Mouse (Mus musculus) adrenal gland, adult 8-10 months (tissue): ENCODE measurements around the gene Cask. TPM values are rescaled to one million over a fixed set of nuclear protein-coding genes. Genes with fewer than 3 reads are reported as not detected.

ENCODE experiments used
- DNase-seq: peaks from one replicate; pipeline ENCODE4 v3.0.0; 2022
- total RNA-seq, 4 experiments: library from RNA; stranded (reverse); gene quantifications; 2 replicates each; pipeline ENCODE4 v1.2.4; 2022

Gene Cask
- total RNA-seq, 4 experiments from 2014 or later = 28.9 to 38.3 (median 33.7) TPM

DNA sequence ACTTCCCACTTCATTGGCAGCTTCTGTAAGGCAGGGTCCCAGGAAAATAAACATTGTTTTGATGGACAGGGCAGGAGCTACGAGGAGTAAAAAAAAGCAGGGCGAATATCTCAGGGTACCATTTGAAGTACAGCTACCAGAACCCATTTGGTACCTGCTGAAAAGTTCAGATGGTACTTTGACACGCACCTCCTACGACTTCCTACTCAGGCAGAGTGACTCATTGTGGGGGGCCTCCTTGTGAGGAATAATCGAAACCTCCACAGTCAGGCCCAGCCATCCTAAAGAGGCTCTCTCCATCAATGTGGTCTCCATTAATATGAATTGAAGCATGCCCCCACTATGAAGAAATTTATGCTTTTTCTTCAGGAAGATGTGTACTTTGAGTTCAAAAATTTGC, 228.5 kb downstream of the Cask start:
- DNase-seq = no peak

DNA sequence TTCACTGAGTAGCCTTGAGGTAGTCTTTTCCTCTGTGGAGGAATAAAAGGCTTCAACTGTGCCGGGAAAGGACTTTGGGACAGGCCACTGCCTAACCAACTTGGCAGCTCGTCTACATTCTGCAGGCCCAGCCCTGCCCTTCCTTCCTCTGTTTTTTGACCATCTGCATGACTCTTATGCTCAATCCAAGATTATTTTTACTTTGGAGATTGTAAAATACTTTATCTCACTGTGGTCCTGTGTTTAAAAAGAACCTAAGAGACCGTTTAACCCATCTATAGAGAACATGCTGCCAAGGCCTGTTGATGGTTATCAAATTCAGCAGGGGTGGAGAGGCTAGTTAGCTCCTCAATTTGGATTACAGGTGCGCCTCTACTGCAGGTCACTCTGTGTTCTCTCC, 229.7 kb downstream of the Cask start:
- DNase-seq = no peak

DNA sequence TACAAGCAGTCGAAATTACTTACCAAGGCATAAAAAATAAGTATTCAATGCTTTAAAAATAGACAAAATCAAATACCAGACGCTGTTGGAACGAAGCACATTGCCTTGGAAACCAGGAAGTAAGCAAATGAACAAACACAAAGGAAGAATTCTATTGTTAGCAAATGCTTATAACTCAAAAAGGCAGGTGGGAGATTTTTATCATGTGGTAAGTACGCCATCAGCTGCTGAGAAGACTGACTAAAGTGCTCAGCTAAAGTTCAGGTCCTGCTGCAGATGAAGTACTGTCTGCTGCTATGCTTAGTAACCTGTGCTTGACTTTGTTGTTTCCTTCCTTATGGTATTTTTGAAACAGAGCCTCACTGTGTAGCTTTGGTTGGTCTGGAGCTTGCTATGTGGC, 232.7 kb downstream of the Cask start:
- DNase-seq = no peak

DNA sequence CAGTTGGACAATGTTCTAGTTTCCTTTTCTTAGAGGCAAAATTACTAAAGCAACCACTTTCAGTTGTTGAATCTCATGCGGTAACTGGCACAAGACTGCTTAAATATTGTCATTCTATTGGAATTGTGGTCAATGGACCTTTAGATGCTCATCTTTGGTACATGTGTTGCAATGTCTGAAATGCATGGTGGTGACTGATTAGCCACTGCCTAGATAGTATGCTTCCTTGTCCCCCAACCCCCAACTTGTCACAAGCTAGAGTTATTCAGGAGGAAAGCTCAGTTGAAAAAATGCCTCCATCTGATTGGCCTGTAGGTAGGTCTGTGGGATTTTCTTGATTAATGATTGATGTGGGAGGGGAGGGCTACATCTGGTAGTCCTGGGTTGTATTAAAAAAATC, 233.9 kb downstream of the Cask start:
- DNase-seq = no peak

DNA sequence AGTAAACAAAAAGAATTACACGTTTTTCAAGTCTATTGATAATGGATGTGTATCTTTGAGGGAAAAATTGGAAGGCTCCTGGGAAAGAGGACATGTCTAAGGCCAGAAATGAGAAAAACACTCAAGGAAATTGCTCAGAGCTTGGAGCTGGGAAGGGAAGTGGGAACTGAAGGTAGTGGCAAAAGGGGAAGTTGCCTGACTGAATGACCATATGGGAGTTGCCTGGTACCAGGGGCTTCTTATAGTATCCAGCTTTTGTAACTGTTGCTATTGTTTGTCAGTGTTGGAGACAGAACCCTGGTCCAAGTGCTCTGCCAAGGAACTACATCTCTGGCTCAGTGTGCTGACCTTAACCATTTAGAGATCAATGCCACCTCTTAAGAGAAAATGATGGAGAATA, 234.4 kb downstream of the Cask start:
- no peak for DNase-seq

DNA sequence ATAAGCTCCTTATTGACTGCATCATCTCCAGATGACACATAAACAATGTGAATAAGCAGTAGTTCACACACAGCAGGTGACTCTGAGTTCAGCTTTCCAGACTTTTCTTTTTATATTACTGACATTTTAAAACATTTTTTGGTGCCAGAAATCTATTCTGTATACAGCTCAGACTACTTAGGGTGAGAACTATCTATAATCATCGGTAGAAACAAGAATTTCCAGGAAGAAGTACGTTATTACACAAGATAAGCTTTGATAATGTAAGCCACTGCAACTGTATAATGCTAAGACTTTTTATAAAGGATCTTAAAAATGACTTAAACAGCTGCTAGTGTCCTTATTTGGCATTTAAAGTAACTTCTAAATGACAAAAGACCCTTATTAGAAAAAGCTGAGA, 239.1 kb downstream of the Cask start:
- no peak for DNase-seq

DNA sequence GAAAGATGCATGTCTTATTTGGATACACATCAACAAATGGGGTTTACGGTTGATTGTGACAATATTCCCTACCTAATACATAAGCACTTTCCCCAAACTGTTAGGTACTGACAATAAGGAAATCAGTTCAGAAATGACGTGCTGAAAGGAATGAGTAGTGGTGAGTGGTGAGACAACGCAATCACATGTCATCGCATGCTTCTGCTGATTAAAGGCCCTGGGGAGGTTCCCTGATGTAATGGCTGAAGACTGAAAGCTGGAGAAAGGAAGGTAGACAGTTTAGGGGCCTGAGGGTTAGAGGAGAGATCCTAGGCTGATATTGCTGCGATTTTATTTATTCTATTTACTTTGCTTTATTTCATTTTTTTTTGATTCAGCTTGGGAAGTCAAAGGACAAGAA, 240.1 kb downstream of the Cask start:
- DNase-seq = no peak

DNA sequence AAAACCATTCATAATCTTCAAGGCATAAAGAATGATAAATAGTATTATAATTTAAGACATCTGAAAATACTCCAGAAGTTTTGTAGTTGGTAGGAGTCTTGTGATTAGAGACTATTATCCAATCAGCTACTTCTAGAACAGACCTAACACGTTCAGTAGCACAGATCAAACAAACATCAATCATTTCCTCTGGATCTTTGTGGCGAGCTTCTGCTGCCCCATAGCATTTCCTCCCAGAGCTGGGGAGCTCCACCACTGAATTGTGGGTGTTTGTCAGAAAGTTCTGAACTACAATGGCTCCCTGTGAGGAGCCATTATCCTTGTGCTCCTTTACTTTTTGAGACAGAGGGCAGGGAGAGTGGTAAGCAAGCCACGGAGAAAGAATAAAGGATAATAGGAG, 243.4 kb downstream of the Cask start:
- no peak for DNase-seq

DNA sequence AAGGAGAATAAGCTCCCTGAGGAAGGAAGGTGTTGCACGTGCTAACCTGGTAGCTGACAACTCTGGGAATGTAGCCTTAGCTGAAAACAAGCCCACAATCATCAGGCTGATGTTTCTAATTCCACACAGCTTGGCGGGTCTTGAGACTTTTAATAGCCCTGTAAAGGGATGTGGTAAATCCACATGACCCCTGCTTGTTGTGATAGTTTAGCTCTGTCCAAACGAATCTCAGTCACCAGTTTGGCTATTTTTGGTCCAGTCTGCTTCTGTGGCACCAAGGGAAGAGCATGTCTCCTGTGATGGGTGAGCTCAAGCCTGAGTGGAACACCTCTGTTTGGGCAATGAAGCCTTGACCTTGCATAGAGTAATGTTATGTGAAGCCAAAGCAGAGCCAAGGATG, 244.4 kb downstream of the Cask start:
- DNase-seq = no peak

DNA sequence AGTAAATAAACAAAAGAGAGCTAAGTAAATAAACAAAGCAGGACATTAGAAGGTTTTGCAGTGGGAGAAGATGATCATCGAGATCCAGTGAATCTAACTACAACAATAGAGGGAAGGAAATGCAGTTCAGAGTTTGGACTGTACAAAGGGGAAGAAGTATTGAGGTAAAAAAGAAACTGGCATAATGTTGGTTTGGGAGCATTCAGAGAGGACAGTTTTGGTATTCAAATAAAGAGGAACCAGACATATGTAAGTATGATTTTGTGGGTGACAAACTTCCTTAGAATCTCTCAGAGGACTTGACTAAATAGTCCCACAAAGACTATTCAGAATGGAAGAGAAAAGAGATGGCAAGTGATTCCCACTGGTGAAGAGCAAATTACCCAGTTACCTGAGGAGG, 251.2 kb downstream of the Cask start:
- no peak for DNase-seq

DNA sequence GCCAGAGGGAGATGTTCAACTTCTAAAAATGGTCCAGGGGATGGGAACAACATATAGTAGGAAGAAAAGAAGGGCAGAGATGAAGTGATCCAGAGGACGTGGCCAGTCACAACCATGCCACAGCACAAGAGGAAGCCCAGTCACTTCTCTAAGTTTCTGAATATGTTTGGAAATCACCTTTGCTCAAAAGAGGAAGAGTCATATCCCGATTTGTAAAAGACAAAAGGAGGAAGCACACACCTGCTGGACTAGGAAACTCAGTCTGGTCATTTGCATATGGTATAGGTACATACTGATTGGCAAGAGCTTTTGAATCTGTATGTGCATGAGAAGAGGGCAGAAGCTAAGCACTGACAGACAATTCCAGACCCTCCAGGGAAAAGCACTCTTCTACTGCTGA, 251.8 kb downstream of the Cask start:
- DNase-seq = no peak

DNA sequence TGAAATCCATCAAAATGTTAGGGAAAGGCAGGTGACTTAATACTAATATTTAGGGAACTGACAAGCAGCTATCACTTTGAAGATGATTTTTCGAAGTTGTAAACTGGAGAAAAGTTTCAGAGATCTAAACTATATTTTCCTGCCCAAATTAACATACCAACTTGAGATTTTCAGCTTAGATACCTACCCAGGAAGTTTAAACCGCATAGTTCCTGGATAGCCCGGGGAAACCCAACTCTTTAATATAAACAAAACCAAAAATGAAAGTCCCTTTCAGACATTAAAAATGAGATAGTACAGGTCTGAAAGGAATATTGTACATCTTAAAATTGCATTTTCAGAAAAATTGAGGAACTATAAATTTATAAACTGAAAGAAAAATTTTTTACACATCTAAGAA, 273.5 kb downstream of the Cask start:
- no peak for DNase-seq

DNA sequence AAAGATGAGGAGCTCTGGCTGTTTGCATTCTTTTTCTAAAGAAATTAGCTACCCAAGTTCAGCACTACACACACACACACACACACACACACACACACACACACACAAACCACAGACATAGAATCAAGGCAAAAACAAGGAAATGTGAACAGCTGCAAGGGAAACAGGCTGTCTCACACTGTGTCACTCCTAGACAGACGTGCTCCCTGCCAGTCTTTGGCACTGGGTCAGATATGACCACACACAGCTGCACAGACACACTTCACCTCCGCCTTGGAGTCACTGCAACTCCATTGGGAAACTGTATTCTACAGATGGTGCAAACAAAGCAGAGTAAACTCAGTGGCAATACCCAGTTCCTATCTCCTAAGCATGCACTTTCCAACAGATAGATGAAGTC, 274.6 kb downstream of the Cask start:
- DNase-seq = peak; percentile 10

DNA sequence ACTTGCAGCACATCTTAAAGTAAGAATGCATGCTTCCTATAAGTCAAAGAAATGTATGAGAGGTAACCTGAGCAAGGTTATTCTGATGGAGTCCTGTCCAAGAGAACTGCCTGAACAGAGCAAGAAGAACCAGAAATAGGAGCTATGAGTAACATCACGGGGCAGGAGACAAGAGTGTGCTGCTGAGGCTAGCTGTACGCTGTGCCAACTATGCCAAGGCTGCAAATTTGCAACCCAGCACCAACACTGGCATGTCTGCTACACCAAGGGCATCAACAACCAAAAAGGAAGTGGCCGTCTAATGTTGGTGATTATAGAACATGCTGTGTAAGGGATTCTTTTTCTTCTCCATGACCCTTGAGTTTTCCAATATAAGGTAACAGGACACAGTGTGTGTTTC, 276.3 kb downstream of the Cask start:
- DNase-seq = peak; percentile 7

DNA sequence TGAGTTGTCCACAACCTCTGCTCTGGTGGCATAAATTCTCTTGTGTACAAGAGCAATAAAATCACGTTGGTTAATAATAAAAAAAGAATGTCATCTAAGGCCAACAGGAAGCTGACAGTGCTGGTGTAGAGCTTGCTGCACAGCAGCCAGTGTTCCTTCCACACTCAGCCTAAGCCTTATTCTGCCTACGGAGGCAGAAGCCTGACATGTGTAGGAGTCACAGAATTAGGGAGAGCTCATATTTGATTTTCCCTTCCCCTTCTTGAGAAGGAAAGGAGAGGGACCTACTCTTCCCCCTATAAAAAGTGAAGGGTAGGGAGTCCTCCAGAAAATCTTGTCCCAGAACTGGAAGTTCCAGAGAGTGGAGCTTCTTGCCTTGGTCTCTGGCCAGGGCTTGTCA, 276.9 kb downstream of the Cask start:
- no peak for DNase-seq

DNA sequence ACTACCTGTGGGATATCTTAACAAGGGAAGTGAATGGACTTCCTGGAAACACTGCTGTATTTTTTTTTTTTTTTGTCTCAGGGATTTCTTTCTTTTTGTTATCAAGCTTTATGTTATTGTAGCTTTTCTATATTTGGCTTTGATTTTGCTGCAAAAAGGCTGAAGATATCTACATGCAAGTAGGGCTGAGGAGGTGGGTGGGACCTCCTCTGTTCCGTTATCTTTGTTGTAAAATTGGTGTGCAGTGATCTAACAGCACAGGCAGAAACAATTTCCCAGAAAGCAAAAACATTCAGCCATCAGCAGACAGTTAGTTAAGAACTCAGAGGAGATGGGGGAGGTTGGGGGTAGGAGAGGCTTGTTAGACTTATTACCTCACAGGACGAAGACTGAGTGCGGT, 296.7 kb downstream of the Cask start:
- no peak for DNase-seq

DNA sequence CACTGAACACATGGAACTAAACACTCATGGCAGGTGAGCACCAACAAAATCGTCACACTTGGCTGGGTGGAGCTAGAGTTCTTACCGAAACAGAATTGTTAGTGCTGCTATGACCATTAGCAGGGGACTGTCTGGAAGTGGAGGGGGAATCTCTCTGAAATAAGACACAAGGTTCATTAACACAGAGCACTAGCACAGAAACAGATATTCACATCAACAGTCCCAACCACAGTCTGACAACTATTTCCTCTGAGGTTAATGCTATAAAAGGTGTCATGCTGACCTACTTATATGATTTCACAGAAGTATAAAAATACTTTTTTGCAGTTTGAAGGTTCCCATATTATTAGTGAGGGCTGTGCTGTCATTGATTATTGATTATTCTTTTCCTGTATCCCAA, 298.9 kb downstream of the Cask start:
- no peak for DNase-seq

DNA sequence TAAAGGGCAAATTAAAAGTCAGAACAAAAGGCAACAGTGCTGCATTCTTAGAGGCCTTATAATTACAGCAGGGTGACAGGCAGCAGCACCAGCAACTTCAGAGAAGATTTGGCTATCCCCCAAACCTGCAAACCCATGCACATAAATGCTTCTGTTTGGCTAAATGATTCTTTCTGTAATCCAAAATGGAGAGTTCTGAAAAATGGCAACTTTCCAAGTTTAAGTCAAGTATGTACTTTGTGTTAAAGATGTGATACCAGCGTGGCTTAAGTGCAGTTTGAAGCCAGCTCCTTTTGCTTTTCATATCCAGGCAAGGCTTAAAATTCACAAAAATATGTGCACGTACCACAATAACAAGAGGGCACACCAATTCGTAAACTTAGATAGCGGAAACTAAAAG, 299.6 kb downstream of the Cask start:
- DNase-seq = no peak

DNA sequence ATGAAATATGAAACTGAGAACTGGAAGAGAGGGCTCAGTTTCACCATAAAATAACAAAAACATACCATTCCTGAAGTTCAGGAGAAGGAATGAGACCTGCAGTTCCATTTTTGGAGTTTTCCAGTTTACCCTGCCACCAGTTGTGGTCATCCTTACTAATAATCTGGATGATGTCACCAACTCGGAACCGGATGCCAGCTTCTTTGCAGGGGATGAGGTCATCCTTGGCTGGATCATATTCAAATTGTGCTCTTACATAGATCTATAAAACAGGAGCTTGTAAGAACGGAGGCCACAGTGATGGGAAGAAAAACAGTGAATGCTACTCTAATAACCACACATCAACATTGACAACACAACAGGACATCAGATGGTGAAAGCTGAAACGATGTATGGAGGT, 302.1 kb downstream of the Cask start:
- DNase-seq = no peak

DNA sequence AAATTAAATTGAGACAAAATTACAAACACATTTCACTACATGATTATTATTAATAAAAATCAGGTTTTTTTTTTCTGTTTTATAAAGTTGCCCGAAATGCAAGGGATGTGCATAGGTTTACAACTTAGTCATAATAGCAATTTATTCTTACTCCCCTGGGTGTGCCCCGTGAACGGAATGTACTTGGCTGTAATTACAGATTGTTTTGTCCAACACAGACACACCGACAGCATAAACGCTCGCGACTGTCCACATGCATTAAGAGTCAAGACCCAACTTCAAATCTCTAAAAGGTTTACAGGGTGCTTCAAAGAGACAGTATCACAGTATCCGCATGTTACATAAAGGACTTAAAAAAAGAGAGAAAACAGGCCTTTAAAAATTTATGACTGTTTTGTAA, 329.9 kb downstream of the Cask start:
- DNase-seq = no peak

DNA sequence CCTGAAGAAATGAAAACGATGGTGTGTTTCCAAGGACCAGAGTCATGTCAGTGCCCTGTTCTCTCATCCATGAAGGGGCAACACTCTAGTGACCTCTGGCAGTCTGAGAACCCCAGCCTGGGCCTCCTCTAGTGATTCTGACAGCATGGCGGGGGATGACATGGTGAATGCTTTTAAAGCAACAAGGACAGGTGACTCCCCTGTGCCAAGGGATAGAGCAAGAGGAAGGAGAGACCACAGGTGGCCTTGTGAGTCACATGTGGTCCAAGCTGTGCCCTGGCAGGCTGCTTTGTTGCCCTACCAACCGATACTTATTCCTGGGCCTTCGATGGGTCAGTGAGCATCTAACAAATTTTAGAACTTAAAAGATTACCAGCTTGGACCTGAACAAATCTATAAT, 330.6 kb downstream of the Cask start:
- no peak for DNase-seq

DNA sequence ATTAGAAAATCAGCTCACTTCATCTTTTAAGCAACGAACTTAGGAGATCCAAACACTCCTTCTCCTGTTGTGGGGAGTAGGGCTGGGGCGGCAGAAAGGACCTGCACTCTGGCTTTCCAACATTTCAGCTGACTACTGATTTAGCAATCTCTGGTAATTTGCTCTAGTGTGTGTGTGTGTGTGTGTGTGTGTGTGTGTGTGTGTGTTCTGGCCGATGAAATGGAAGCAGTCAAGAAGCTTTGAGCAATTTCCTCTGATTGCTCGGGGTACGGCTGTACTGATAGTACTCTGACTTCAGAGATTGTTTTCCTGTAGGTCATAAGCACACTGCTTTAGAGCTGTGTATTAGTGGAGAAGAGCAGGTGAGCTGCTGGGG, 331.8 kb downstream of the Cask start:
- no peak for DNase-seq

DNA sequence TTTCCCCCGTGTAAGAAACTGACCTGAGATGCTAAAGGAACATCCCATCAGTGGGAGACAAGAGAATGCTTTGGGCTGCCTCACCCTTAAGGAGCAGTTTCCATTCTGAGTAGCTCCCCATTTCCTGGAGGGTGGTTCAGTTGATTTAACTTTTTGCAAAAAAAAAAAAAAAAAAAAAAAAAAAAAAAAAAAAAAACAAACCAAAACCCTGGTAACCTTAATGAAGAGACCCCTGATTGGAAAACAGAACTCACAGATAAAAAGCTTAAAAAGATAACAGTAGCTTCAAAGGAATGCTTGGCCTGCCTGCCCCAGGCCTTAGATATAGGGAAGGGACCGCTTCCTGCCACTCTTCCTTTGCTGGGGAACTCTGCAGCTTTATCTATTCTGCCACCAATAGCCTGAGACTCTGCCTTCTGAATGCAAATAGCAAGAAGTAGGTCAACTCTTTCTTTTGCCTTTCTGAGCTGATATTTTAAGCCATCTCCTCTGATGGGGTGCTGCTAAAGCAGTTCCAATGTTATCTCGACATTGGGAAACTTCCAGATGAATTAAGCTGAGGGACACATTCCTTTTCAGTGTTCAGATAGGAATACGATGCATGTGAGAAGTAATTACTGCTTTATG, 332.3 kb downstream of the Cask start:
- no peak for DNase-seq

DNA sequence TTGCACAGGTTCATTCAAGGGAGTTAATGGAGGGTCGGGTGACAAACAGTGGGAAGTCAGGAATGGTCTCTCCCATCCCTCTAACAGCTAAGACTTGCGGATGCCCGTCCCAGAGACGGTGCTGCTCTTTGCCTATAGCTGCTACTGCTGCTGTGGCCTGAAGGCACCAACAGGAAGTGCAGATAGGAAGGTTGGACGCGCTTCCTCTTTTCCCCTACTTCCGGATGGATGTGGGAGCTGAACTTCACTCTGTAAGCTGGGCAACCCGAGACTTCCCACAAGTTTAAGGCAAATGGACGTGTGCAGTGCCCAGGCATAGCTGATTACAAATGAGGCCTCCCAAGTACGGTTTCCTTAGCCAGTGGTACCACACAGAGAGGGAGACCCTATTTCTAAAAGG, 333.1 kb downstream of the Cask start:
- no peak for DNase-seq

DNA sequence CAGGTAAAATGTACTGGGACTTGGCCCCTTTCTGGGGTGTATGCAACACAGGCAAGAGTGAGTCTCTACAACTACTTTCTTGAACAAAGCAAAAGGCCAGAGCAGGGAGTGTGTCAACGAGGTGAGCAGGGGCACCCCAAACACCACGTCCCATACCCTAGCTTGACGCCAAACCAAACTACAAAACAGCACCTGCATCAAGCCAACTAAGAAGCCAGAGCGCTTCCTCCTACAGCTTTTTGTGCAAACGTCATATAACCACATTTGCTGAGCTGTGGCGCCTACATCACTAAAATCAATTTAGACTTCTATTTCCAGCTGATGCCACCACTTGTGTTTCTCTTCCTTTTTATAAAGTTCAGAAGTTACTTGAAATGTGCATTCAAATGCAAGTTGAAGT, 334.7 kb downstream of the Cask start:
- DNase-seq = no peak

DNA sequence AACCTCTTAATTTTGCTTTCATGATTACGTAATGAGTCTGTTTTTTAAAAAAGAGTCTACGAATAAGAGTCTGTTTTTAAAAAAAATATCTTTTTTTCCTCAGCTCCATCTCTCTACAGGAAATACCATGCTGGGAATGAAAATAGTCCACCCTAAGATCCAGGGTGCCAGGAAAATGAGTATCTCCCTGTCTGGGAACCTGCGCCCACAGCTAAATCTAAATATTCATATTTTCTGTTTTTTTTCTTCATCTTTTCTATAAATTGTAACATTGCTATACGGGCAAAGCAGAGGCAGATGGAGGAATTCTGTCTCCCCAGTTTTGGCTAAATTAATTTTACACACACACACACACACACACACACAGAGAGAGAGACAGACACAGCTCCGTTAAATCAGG, 337.3 kb downstream of the Cask start:
- no peak for DNase-seq
